Mouse (Mus musculus) embryonic facial prominence, embryonic 12.5 days (tissue): ENCODE results near the gene Selplg. TPM values are rescaled to one million over a fixed set of nuclear protein-coding genes. Genes with fewer than 3 reads are reported as not detected.

Experiments used
- ATAC-seq: fragments of 200-750 bp; cut with Nextera tagmentation; 2 replicates; pipeline ENCODE4 v1.8.0; 2017; ENCODE audit not compliant: insufficient number of reproducible peaks, insufficient read depth, low FRiP score, low TSS enrichment
- H3K27ac ChIP-seq: fragments of 300-500 bp; sonication (generic); 2 replicates; pipeline ENCODE4 v1.5.1; 2016; ENCODE audit warnings: mild to moderate bottlenecking
- H3K27me3 ChIP-seq: fragments of 300-500 bp; sonication (generic); 2 replicates; pipeline ENCODE4 v1.6.1; 2016; ENCODE audit warnings: mild to moderate bottlenecking, moderate library complexity
- H3K36me3 ChIP-seq: fragments of 300-500 bp; sonication (generic); 2 replicates; pipeline ENCODE4 v1.6.1; 2016; ENCODE audit warnings: mild to moderate bottlenecking
- H3K4me1 ChIP-seq: fragments of 300-500 bp; sonication (generic); 2 replicates; pipeline ENCODE4 v1.6.1; 2016
- H3K4me2 ChIP-seq: fragments of 300-500 bp; sonication (generic); replicated peaks from 2 replicates; pipeline ENCODE4 v1.6.1; 2016; ENCODE audit warnings: mild to moderate bottlenecking, moderate library complexity
- H3K4me3 ChIP-seq: fragments of 300-500 bp; sonication (generic); 2 replicates; pipeline ENCODE4 v1.5.1; 2016; ENCODE audit warnings: mild to moderate bottlenecking
- H3K9ac ChIP-seq: fragments of 300-500 bp; sonication (generic); 2 replicates; pipeline ENCODE4 v1.6.1; 2016; ENCODE audit warnings: mild to moderate bottlenecking, moderate library complexity
- H3K9me3 ChIP-seq: fragments of 300-500 bp; sonication (generic); 2 replicates; pipeline ENCODE4 v1.6.1; 2016; ENCODE audit warnings: mild to moderate bottlenecking, moderate library complexity
- WGBS: fragments of 180-500 bp; shearing (Covaris S2); methylation state at CpG from one replicate; pipeline ENCODE4 v1.1.7; 2016; 5-methylcytosine and 5-hydroxymethylcytosine counted together
- polyA plus RNA-seq: library from polyadenylated mRNA; unstranded; fragments of >200 nt; fragmentation: Nextera tagmentation; extraction: Ambion mirVana; gene quantifications from 2 replicates; pipeline ENCODE4 v1.2.1, GENCODE M21; 2016

The Selplg gene
- 1.5 and 1.9 TPM in 2 replicates for polyA plus RNA-seq

DNA sequence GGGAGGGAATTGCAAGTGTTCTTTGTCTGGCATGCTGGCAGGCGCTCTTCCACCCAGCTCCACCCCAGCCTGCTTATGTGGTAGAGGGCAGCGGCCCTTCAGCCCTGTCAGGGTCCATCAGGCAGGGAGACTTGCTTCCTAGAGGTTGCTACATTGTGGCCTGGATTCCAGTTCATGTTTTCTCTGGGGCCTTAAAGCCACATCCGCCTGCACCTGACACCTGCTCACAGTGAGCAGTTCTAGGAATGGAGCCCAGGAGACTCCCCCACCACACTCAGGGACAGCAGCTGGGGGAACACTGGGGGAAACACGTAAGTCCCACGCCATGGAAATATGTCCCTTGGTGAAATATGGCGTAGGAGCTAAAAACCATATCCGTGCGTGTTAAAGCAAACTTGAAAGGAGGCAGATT, at the start of gene Selplg:
Gene Selplg, minus strand, starts transcription at position 155 of the 412 bp plus-strand sequence.
- WGBS = 41% methylated on average over 8 of the region's 8 CpGs
- no peak for ATAC-seq
- Histone ChIP-seq H3K4me2 (no peak within 1 kb of the TSS), H3K36me3 (no peaks in the 10 kb centered on the region), H3K27ac (no peak within 1 kb of the TSS), H3K4me1 (peaks cover 2% of the 10 kb centered on the region; the same call in 1 of the 2 replicates), H3K4me3 (no peak within 1 kb of the TSS), H3K9ac (no peak within 1 kb of the TSS), H3K27me3 (no peaks in the 10 kb centered on the region), H3K9me3 (no peaks in the 10 kb centered on the region)

GRCm38 (mm10) chr5:113881136-113881535, 48.7 kb upstream of the Selplg start:
- H3K36me3 ChIP-seq = peaks cover 29% of the 10 kb centered on the region; the same call in 1 of the 2 replicates
- H3K27me3 ChIP-seq = no peaks in the 10 kb centered on the region
- H3K9ac ChIP-seq = no peak overlapping the region
- H3K4me3 ChIP-seq = no peak overlapping the region
- no peak overlapping the region for H3K4me2 ChIP-seq
- no peaks in the 10 kb centered on the region for H3K9me3 ChIP-seq
- H3K27ac ChIP-seq = no peak overlapping the region
- H3K4me1 ChIP-seq = peaks cover 21% of the 10 kb centered on the region
- WGBS = 95% methylated on average over 14 of the region's 14 CpGs
- no peak for ATAC-seq

- peaks cover 41% of the 10 kb centered on the region; the same call in 1 of the 2 replicates for H3K36me3 ChIP-seq
- no peak overlapping the region for H3K4me3 ChIP-seq
- no peaks in the 10 kb centered on the region for H3K9me3 ChIP-seq
- no peaks in the 10 kb centered on the region for H3K27me3 ChIP-seq
- ATAC-seq = no peak
- WGBS = 90% methylated on average over 17 of the region's 17 CpGs
- no peak overlapping the region for H3K27ac ChIP-seq
- no peak overlapping the region for H3K4me2 ChIP-seq
- peaks cover 21% of the 10 kb centered on the region for H3K4me1 ChIP-seq
- H3K9ac ChIP-seq = no peak overlapping the region
Observed at GRCm38 (mm10) chr5:113878943-113879617, 46.6 kb upstream of the Selplg start.

GRCm38 (mm10) chr5:113877565-113877964, 45.1 kb upstream of the Selplg start:
- 70% methylated on average over 3 of the region's 3 CpGs for WGBS
- no peak overlapping the region for H3K4me2 ChIP-seq
- H3K27me3 ChIP-seq = no peaks in the 10 kb centered on the region
- peaks cover 22% of the 10 kb centered on the region for H3K4me1 ChIP-seq
- H3K4me3 ChIP-seq = no peak overlapping the region
- H3K9me3 ChIP-seq = no peaks in the 10 kb centered on the region
- peaks cover 41% of the 10 kb centered on the region; the same call in 1 of the 2 replicates for H3K36me3 ChIP-seq
- no peak overlapping the region for H3K9ac ChIP-seq
- H3K27ac ChIP-seq = no peak overlapping the region
- ATAC-seq = no peak

- WGBS = 93% methylated on average over 7 of the region's 7 CpGs
- no peak for ATAC-seq
- H3K4me3 ChIP-seq = no peak overlapping the region
- no peak overlapping the region for H3K4me2 ChIP-seq
- peaks cover 34% of the 10 kb centered on the region for H3K4me1 ChIP-seq
- peaks cover 34% of the 10 kb centered on the region; the same call in 1 of the 2 replicates for H3K36me3 ChIP-seq
- no peak overlapping the region for H3K9ac ChIP-seq
- H3K27me3 ChIP-seq = no peaks in the 10 kb centered on the region
- no peaks in the 10 kb centered on the region for H3K9me3 ChIP-seq
- no peak overlapping the region for H3K27ac ChIP-seq
Observed at GRCm38 (mm10) chr5:113876176-113876575, 43.7 kb upstream of the Selplg start.

DNA sequence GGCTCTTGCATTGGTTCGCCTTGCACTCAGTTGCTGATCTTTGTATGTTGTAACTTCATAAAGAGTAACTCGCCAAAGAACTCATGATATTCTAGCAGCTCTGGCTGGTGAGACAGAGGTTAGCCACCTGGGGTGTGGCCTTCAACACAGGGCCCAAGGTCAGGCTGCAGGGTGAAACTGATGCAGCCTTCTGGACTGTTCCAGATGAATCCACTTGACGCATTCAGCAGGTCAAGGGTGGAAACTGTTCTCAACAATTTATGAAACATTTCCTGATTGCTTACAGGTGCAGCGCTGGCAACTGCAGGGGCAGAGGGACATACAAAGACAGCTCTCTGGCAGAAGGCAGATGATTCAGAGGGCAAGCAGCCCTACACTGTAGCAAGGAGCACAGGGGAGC, 43.2 kb upstream of the Selplg start:
- no peak overlapping the region for H3K4me2 ChIP-seq
- whole genome bisulfite sequencing = 78% methylated on average over 4 of the region's 4 CpGs
- no peak overlapping the region for H3K4me3 ChIP-seq
- H3K9ac ChIP-seq = no peak overlapping the region
- no peak for ATAC-seq
- H3K27ac ChIP-seq = no peak overlapping the region
- H3K9me3 ChIP-seq = no peaks in the 10 kb centered on the region
- H3K4me1 ChIP-seq = peaks cover 39% of the 10 kb centered on the region
- peaks cover 31% of the 10 kb centered on the region; the same call in 1 of the 2 replicates for H3K36me3 ChIP-seq
- no peaks in the 10 kb centered on the region for H3K27me3 ChIP-seq

DNA sequence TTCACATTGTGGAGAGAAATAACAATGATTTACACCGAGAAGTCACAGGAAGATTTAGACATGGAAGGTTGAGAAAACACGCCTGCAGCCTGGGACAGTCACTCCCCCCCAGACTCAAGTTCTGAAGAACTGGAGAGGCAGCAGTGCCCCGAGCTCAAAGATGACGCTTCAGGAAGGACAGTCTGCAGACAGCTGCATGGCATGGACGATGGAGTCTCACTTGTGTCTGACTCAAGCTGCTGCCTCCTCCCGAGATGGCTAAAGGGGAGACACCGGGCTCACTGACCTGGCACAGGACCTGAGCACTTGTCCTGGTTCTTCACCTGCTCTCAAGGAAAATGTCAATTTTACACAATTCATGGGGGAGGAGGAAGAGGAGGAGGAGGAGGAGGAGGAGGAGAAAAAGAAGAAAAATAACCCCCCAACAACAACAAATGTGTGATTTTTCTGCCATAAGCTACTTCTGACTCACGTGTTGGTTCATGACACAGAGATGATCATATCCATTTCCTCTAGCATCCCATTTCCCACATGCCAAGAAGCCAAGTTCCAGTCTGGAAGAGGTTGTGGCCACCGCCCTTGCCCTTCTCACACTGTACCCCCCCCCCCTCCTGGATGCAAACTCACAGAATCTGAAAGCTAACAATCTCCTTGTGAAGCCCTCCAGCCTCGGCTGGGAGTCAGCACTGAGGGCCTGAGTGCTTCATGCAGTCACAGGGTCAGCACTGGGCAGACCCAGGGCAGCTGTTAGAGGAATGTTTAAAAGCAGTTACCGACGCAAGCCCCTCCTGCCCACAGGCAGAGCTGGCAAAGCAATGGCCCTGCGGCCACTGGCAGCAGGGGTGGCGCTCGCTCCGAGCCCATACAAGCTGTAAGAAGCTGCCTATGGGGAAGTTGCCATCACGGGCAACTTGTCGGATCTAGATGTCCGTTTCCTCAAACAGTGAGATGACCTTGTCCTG, 41.9 kb upstream of the Selplg start:
- Histone ChIP-seq H3K4me2 (peak overlapping the region; percentile 39), H3K4me1 (peaks cover 52% of the 10 kb centered on the region), H3K27ac (peak overlapping the region; percentile 92), H3K9me3 (no peaks in the 10 kb centered on the region), H3K27me3 (no peaks in the 10 kb centered on the region), H3K9ac (no peak overlapping the region), H3K4me3 (0 out of 2 replicates have a peak overlapping the region, but pooled peaks have one; percentile 7), H3K36me3 (peaks cover 20% of the 10 kb centered on the region; the same call in 1 of the 2 replicates)
- ATAC-seq = no peak
- 54% methylated on average over 19 of the region's 19 CpGs for WGBS

DNA sequence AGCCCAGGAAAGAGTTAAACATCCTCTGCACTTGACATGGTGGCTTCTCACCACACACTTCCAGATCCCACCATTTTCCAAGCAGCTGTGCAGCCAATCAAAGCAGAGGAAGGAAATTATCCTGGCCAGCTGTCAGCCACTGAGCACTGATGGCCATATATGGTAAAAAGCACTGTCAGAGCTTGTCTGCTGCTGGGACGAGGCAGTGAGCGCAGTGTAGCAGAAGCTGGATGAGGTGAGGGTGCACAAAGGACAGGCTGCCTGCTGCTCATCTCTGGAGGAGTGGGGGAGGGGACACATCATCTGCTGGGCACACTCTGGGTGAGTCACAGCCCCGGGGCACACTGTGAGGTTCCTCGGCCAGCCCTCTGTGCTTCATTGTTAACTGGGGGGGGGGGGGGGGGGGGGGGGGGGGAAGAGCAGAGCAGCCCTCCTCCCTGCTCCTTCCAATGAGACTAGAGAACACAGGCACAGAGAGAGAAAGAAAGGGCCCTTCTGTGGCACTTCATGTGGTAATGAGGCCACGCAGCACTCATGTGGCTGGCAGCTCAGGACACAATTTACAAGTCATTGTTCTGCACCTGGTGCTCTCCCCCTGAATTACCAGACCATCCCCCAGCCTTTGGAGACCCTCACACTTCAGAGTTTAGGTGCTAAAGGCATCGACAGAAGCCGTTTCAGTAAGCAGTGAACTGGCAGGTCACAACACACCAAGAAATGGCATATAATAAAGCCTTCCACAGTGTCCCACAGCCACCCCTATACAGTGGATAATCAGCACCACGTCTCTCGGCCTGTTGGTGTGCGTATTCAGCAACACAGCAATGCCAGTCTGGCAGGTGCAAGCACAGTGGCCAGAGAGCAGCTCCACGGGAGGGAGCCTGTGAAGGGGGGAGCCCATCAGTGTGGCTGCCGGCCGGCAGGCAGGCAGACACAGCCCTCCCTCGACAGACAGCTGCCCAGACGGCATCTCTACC, 40.8 kb upstream of the Selplg start:
- Histone ChIP-seq H3K4me3 (peak overlapping the region; percentile 7; the same call in 1 of the 2 replicates), H3K4me1 (peaks cover 55% of the 10 kb centered on the region)
- 5% methylated on average over 13 of the region's 15 CpGs for WGBS

DNA sequence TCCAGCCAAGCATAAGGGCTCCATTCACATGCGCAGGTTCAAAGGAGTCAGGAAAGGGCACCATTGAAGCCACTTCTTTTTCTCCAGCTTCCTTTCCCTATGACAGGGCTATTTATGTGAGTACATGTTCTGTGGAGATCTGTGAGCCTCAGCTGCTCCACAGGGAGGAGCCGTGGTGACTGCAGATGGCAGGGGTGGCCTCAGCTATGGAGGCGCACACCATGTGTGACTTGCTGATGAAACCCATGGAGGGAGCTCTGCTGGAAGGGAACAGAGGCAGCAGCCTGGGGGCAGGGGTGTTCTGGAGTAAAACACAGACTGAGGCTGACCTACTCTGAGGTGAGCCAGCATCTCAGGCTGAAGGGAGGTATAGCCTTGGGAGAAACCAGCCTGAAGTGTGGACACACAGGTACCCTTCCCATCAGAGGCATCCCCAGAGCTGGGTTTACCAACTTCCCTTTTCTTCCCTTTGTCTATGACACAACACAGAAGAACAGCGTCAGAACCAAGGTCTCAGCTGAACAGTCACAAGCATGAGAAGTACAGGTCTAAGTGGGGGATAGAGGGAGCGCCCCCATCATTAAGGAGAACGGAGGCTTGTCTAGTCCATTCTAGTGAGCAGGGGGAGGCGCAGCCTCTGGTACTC, 39.6 kb upstream of the Selplg start:
- Histone ChIP-seq H3K36me3 (peaks cover 14% of the 10 kb centered on the region; the same call in 1 of the 2 replicates), H3K4me2 (no peak overlapping the region), H3K9me3 (no peaks in the 10 kb centered on the region), H3K4me1 (peaks cover 55% of the 10 kb centered on the region), H3K4me3 (no peak overlapping the region), H3K27me3 (no peaks in the 10 kb centered on the region), H3K9ac (no peak overlapping the region), H3K27ac (peak overlapping the region; percentile 92)
- WGBS = 77% methylated on average over 7 of the region's 7 CpGs
- no peak for ATAC-seq

More for the DNA sequence above, 40.8 kb upstream of the Selplg start:
- H3K27me3 ChIP-seq = no peaks in the 10 kb centered on the region
- no peaks in the 10 kb centered on the region for H3K9me3 ChIP-seq
- peak; percentile 87 for ATAC-seq
- peak overlapping the region; percentile 92 for H3K27ac ChIP-seq
- H3K36me3 ChIP-seq = peaks cover 14% of the 10 kb centered on the region; the same call in 1 of the 2 replicates
- peak overlapping the region; percentile 39 for H3K4me2 ChIP-seq
- H3K9ac ChIP-seq = peak overlapping the region; percentile 28

DNA sequence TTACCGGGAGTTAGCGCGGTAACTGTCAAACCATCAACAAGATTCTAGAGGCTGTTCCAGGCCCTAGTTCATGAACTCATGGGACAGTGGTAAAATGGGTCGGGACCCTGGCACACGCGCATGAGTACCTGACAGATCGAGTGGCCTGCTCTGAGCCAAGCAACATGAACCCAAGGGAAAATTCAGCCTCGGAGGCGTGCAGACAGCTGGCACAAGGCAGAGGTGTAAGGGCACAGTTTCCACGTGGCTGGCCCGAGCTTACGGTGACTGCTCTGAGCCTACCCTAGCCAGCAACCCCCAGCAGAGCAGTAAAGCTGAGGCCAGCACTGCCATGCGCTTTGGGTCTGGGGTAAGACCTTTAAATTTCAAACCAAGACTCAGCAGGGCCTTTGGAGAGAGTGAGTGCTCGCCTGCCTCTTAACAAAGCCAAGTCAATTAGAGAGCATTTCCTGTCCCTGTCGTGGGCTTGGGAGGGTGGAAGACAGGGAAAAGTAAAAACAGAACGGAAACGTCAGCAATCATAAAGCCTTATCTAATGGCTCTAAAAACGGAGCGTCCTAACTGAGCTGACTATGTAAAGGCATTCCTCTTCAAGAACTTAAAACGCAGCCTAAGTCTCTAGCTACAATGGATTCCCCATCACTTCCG, 38.1 kb upstream of the Selplg start:
- Histone ChIP-seq H3K9ac (0 out of 2 replicates have a peak overlapping the region, but pooled peaks have one; percentile 3), H3K27ac (peak overlapping the region; percentile 14; the same call in 1 of the 2 replicates), H3K4me2 (no peak overlapping the region), H3K27me3 (no peaks in the 10 kb centered on the region), H3K36me3 (peaks cover 6% of the 10 kb centered on the region; the same call in 1 of the 2 replicates), H3K4me3 (no peak overlapping the region), H3K4me1 (peaks cover 55% of the 10 kb centered on the region), H3K9me3 (no peaks in the 10 kb centered on the region)
- WGBS = 26% methylated on average over 21 of the region's 21 CpGs
- no peak for ATAC-seq
